Mouse (Mus musculus): ENCODE results near the gene Vasp.

GRCm38 (mm10) chr7:19238344-19238743, 33.3 kb downstream of the Vasp start:
- no peak for TF ChIP-seq ZMIZ1 (IDR thresholded peaks at IDR 0.05; ENCODE audit: low read depth, low read length)
- no peak for TF ChIP-seq POLR2A (IDR thresholded peaks at IDR 0.05; ENCODE audit: control insufficient read depth in 1 of 2, insufficient read depth in 1 of 2, low read depth in 1 of 2, low read length in 2 of 2, poor library complexity in 1 of 2)
- TF ChIP-seq TAL1 (IDR thresholded peaks at IDR 0.05; ENCODE audit: low read length): no peak
- no peak for TF ChIP-seq USF1 (IDR thresholded peaks at IDR 0.05; ENCODE audit: low read depth, low read length)
- TF ChIP-seq CHD2 (IDR thresholded peaks at IDR 0.05; ENCODE audit: low read length): no peak
- TF ChIP-seq ZC3H11A (IDR thresholded peaks at IDR 0.05; ENCODE audit: low read depth, low read length): no peak
- TF ChIP-seq EP300 (IDR thresholded peaks at IDR 0.05; ENCODE audit: low read depth in 1 of 2, low read length in 2 of 2): no peak
- no peak for TF ChIP-seq MAZ (IDR thresholded peaks at IDR 0.05; ENCODE audit: low read depth, low read length)
- no peak for TF ChIP-seq CTCF (IDR thresholded peaks at IDR 0.05 in 2 of 3, conservative IDR thresholded peaks at IDR 0.05 in 1 of 3; ENCODE audit: control insufficient read depth in 1 of 3, insufficient read depth in 1 of 3, low read depth in 2 of 3, low read length in 3 of 3, poor library complexity in 1 of 3, severe bottlenecking in 1 of 3)
- TF ChIP-seq MYC (IDR thresholded peaks at IDR 0.05; ENCODE audit: low read depth, low read length): no peak
- TF ChIP-seq MXI1 (IDR thresholded peaks at IDR 0.05; ENCODE audit: low read depth, low read length): no peak
- TF ChIP-seq GATA1 (IDR thresholded peaks at IDR 0.05; ENCODE audit: low read depth, low read length): no peak
